Mouse (Mus musculus) left cerebral cortex, postnatal 4 days (tissue): ENCODE measurements at regions not wholly inside any gene's neighbourhood (a gene's known extent, or its start where the extent isn't known, plus 50 kb on each side); places are given as distances from the start of the nearest gene placed in this dataset.

Source experiments
- DNase-seq: peaks from one replicate; pipeline ENCODE4 v3.0.0-alpha.2; 2022
- intact Hi-C: fragments of 180-260 bp; cut with DNase I; formaldehyde crosslinking; loops from one replicate; pipeline ENCODE4 v1.15.1; 2025

DNA sequence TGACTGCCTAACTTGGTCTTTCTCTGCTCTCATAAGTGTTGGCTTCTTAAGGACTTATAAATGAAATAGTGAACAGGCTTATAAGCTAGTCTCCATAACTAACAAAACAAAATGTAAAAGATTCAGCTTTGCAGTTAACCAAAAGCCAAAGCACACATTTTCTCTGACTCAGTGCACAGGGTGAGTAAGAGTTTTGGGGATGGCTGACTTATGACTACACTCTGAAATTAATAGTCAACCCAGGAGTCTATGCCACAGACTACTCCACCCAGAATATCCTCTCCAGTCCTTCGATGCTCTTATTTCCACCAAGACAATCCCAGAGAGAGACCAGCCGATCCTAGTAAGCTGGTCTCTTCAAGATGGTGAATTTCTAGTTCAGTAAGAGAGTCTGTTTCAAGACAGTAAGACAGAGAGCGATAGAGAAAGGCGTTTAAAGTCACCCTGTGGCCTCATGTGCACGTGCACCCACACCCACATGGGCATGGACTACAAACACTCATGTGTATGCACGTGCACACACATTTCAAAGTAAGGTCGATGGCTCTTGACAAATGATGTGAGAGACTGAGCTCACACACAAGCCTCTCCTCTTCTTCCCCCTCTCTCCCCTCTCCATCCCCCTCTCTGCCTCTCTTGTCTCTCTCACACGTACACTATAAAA, 351.2 kb upstream of the Pmfbp1 start:
- no peak for DNase-seq
- intact Hi-C loops = no loop called here

GRCm38 (mm10) chr8:109151711-109152110, 342.1 kb upstream of the Pmfbp1 start:
- no peak for DNase-seq
- intact Hi-C loops = no loop called here

DNA sequence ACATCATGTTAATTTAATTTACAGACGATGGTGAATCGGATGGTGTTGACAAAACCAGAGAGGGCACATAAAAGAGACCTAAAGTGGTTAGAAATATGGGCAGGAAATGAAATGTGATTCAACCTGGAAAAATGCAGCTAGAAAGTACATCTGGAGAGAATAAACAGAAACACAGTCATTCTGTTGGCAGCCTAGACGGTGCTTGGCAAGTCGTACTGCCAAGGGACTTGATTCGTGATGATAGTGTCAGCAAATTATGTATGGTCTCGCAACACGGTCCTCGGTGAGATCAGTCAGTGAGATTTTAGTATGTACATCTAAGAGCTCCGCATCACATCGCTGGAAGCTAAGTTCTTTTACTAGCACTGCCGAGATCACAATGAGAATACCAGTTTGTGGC, 338.3 kb upstream of the Pmfbp1 start:
- intact Hi-C loops = no loop called here
- DNase-seq = peak; percentile 20

DNA sequence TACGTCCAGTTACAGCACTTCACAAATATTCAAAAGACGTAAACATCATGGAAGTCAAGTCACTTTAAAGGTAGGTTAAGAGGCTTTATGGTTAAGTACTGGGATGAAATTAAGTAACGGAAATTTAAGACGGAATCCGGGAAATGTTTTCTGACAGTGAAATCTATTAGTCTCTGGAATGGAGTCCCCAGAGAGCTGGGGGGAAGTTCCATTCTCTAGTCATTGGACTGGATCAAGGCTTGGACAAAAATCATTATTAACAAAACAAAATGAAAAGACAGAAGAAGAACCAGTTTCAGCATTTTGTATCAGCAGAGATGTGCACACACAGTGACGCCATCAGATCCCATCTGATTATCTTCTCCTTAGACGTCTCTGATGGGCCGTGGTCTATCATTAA, 337.8 kb upstream of the Pmfbp1 start:
- intact Hi-C loops = no loop called here

DNA sequence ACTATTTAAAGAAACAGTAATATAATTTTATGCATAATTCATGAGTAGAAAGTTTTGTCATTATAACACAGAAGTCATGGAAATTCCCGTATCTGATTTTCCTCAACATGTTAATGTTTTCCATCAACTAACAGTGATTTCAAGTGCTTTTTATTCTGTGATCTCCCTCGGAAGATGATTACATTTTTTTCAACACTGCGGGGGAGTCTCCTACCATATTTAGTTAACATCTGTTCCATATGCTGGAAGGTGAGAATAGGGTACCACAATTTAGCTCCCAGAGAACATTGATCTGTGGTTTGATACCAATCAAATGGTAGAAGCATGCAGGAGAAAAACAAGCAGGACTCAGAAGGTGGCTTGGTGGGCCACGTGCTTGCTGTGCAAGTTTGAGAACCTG, 321.1 kb upstream of the Pmfbp1 start:
- no peak for DNase-seq
- intact Hi-C loops = no loop called here

More for the DNA sequence above, 337.8 kb upstream of the Pmfbp1 start:
- DNase-seq = no peak

DNA sequence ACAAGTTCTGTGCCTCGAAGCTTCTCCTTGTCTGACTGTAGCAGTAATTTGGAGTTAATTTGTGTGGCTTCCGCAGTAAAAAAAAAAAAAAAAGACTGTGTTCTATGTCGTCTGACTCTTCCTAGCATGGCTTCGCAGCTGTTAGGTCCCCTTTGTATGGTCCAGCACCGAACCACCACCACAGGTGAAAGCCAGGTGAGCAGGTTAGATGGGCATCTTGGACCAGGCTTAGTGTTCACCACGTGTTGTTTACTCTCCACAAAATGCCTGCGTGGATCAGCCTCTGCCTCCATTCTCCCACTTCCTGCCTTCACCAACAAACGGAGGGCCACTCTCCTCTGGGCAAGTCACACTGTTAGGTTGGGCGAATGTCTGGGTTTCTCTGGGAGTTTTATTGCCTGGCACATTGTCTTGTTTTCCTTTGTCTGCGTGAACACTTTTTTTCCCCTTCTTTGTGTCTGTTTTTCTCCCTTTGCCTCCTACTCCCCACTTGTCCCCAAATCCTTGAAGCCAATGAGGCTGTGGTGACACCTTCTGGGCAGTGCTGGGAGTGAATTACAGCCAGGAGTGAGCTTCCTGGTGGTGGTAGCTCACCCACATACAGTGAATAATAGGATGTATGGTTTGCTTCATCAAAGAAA, 308.1 kb upstream of the Pmfbp1 start:
- intact Hi-C loops = loop anchor here (10.0 kb wide), 2 partner anchors 391 to 1361 kb away; no protein-coding TSS in a partner anchor
- peak; percentile 58 for DNase-seq

- DNase-seq = no peak
- intact Hi-C loops = loop anchor here (10.0 kb wide), 2 partner anchors 393 to 1363 kb away; no protein-coding TSS in a partner anchor
Measured at GRCm38 (mm10) chr8:109187617-109188016, 306.2 kb upstream of the Pmfbp1 start.

DNA sequence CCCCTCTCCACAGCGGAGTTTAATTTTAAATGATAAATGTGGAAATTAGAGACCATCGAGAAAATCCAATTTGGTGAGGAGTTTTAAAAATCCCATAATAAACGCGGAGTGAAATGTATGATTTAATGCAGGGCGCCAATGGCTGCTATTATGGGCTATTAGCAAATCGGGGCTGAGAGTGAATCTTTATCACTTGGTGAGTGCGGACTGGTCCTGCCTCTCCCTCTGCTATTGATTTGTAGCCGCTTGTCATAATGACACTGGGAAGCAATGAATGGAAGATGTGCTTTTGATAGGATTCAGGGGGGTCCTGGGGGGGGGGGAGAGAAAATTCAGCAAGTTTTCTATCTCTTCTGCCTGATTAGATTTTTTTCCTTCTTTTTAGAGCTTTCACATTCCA, 279.6 kb upstream of the Pmfbp1 start:
- no peak for DNase-seq
- intact Hi-C loops = no loop called here

- DNase-seq = no peak
- intact Hi-C loops = no loop called here
Measured at GRCm38 (mm10) chr8:109216318-109216717, 277.5 kb upstream of the Pmfbp1 start.

DNA sequence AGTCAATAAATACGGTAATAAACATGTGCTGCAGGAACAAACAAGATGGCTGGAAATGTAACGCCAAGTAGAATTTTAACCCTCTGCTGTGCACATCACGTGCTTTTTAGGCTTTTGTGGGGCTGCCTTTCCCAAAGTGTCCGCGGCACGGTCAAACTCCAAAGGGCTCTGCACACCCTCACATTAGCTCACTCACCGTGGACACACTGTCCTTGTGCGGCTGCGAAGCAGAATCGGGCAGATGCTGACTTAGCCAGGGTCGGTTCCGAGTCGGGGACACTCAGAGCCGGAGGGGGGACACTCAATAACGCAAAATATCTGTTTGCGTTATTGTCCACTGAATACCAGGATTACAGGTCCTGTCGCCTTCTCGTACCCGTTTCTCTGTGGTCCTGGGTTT, 276.5 kb upstream of the Pmfbp1 start:
- no peak for DNase-seq
- intact Hi-C loops = no loop called here

GRCm38 (mm10) chr8:109232281-109233234, 261.3 kb upstream of the Pmfbp1 start:
- DNase-seq = no peak
- intact Hi-C loops = no loop called here

DNA sequence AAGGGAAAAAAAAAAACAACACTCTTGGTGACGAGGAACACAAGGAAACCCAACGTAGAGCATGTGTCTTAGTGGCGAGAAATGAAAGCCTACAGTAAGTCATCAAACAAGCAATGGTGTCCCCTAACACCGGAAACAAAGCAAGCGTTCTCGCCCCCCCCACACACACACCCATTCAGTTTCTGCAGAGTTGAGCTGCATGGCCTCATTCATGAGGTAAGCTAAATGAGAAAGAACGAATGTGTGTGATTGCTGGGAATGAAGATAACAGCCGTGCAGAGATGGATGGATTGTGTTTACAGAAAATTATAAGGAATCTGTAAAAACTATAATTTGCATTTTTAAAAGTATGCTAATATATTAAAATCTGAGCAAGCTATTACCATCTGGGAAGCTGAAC, 248.3 kb upstream of the Pmfbp1 start:
- intact Hi-C loops = loop anchor here (5.0 to 10.0 kb wide), 2 partner anchors 117 to 541 kb away; no protein-coding TSS in a partner anchor
- no peak for DNase-seq

DNA sequence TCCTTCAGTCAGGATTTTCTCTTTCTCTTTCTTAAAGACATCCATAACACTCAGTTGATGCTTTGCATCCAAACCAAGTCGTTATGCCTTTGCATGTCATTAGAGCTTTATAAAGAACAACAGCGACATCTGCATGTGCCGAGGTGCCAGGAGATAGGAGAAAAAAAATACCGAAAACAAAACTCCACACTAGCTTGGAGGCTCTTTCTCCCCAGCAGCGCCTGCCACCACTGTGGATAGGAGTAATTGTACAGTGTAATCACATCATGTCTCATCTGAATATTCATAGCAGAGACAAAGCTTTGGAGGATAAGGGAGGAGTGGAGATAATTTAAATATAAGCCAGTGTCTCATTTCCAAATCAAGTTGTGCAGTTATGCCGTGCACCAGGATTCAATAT, 246.0 kb upstream of the Pmfbp1 start:
- no peak for DNase-seq
- intact Hi-C loops = loop anchor here (5.0 to 10.0 kb wide), 2 partner anchors 114 to 543 kb away; no protein-coding TSS in a partner anchor

DNA sequence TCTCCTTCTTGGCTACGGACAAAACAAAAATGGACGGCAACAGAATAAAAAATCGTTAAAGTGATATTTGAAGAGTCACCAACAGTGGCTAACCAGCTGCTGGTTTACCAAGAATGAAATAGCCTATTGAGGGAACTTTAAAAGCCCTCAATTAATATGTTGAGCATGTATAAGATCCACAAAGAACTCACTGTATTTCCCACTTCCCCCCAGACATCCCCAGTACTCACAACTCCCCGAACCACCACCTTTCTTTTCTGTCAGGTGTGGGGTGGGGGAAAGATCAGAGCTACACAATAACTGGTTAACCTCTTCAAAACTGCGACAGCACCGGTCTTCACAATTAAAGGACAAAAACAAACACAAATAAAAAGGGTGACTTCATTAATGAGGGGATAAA, 245.5 kb upstream of the Pmfbp1 start:
- no peak for DNase-seq
- intact Hi-C loops = loop anchor here (5.0 to 10.0 kb wide), 2 partner anchors 114 to 544 kb away; no protein-coding TSS in a partner anchor

GRCm38 (mm10) chr8:109249256-109249655, 244.6 kb upstream of the Pmfbp1 start:
- intact Hi-C loops = loop anchor here (5.0 to 10.0 kb wide), 2 partner anchors 113 to 544 kb away; no protein-coding TSS in a partner anchor
- DNase-seq = no peak

- intact Hi-C loops = loop anchor here (2.0 to 10.0 kb wide), 3 partner anchors 113 to 545 kb away; no protein-coding TSS in a partner anchor
- DNase-seq = peak; percentile 37
Measured at GRCm38 (mm10) chr8:109249691-109250090, 244.1 kb upstream of the Pmfbp1 start.

- DNase-seq = no peak
- intact Hi-C loops = loop anchor here (2.0 kb wide), 1 partner anchor 166 kb away; no protein-coding TSS in a partner anchor
Measured at GRCm38 (mm10) chr8:109250551-109250950, 243.3 kb upstream of the Pmfbp1 start.

GRCm38 (mm10) chr8:109251360-109251798, 242.4 kb upstream of the Pmfbp1 start:
- intact Hi-C loops = loop anchor here (2.0 kb wide), 1 partner anchor 165 kb away; no protein-coding TSS in a partner anchor
- peak; percentile 84 for DNase-seq

GRCm38 (mm10) chr8:109252404-109252803, 241.4 kb upstream of the Pmfbp1 start:
- intact Hi-C loops = no loop called here

DNA sequence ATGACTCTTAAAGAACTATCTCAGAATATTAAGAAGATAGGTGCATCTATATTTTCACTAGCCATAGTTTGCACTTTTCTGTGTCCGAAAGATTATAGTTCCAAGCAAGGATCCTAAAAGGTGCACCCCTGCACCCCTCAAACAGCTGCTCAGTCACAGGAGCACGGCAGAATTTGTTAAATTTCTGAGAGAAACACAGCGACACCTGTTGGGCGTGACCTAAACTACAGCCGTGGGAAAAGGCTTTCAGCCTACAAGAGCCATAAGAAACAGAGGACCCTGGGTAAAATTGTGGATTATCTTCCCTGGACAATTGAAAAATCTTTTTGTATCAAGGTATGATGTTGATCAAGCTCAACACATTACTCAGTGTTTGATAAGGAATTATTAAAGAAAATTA, 214.7 kb upstream of the Pmfbp1 start:
- DNase-seq = peak; percentile 51
- intact Hi-C loops = no loop called here

More at GRCm38 (mm10) chr8:109252404-109252803, 241.4 kb upstream of the Pmfbp1 start:
- no peak for DNase-seq

DNA sequence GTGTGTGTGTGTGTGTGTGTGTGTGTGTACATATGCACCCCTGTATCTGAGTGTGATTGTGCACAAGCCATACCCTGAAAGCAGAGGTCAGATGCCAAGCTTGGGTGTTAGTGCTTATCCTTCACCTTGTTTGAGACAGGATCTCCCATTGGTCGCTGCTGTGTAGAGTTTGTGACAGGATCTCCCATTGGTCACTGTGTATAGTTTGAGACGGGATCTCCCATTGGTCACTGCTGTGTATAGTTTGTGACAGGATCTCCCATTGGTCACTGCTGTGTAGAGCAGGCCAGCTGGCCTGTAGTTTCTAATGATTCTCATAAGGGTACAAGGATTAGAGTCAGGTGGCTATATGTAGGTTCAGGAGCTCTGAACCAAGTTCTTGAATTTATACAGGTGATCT, 213.3 kb upstream of the Pmfbp1 start:
- intact Hi-C loops = no loop called here

More for the DNA sequence above, 213.3 kb upstream of the Pmfbp1 start:
- DNase-seq = no peak
